Mouse (Mus musculus) adrenal gland, adult 10 weeks (tissue): Measurements from ENCODE around the gene Sfi1. TPM values are rescaled to one million over a fixed set of nuclear protein-coding genes. Genes with fewer than 3 reads are reported as not detected.

Experiments
- polyA plus RNA-seq: library from polyadenylated mRNA; stranded (reverse); fragments of 350-450 nt; fragmentation: Illumina TruSeq; extraction: RNeasy Lipid Tissue Mini Kit (QIAGEN cat#74804); gene quantifications from one replicate; pipeline ENCODE4 v1.2.3, GENCODE M21; 2014; ENCODE audit warnings: low read depth, low replicate concordance

The Sfi1 gene
- 11.1 TPM for polyA plus RNA-seq

GRCm38 (mm10) chr11:3193363-3193762 is at the start of gene Sfi1:
Gene Sfi1, minus strand, starts transcription at chr11:3193463.

GRCm38 (mm10) chr11:3202231-3202701 is 9.0 kb upstream of the Sfi1 start, which contains the start of gene Eif4enif1:
Gene Eif4enif1, plus strand, starts transcription at chr11:3202392.

Other genes with a start within 250 kb of the Sfi1 start
- gene Eif4enif1, start 8.9 kb upstream of the Sfi1 start, polyA plus RNA-seq: 88.6 TPM
- gene Drg1, start 73.0 kb upstream of the Sfi1 start, polyA plus RNA-seq: 273 TPM
- 15.3 TPM for gene Patz1, start 95.4 kb upstream of the Sfi1 start, polyA plus RNA-seq
- gene Pik3ip1, start 136.9 kb upstream of the Sfi1 start, polyA plus RNA-seq: 3.4 TPM
- gene Limk2, start 215.7 kb upstream of the Sfi1 start, polyA plus RNA-seq: 6.8 TPM